Mouse (Mus musculus) telencephalon, adult 2 months (tissue): ENCODE measurements around the gene Bcl11b.

ENCODE experiments used
- DNase-seq: peaks from one replicate; pipeline ENCODE4 v3.0.0-alpha.2; 2011; ENCODE audit warnings: low read depth, low spot score

Bcl11b gene

DNA sequence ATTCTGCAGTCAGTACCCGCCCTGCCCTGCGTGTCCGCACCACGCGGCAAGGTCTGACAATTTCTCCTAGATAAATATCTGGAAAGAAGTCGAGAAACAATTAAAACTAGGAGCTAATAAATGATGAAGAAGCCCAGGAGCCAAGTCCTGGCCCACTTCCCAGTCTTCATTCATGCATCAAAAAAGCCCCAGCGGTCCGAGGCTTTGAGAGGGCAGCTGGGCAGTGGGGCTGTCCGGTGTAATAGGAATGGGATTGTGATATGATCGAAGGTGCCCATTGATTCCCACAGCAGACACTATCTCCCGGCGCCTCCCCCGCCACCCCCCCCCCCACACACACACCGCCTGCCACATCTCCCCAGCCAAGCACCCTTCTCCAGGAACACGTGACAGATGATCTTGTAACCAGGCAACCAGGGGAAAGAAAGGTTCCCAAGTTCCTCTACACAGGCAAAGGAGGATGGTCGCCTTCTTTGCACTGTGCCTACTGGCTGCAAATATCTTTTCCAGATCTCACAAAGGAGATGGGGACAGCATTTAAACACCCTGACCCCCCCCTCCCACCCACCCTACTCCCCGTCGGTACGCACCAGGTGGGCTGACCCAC lies 68.5 kb downstream of the Bcl11b start:
- DNase-seq = peak; percentile 64

DNA sequence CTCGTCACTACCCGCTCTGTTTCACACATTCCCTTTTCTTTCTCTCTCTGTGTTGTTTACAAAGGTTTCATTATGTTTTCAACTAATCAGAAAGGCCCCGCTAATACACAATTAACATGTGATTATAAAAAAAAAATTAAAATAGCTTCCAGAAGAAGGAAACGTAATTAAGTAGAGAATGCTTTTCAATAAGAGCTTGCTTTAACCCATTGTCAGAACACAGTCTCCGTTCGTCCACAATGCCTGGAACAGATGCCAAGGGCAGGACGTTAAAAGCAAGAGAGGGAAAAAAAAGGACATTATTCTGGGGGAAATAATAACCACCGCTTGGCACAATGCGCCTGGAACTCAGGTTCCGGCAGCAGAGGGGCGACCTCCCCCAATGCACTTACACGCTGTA lies 71.3 kb downstream of the Bcl11b start:
- DNase-seq = no peak

GRCm38 (mm10) chr12:107931476-107931875 lies 71.9 kb downstream of the Bcl11b start:
- DNase-seq = no peak

- DNase-seq = peak; percentile 68
Measured at GRCm38 (mm10) chr12:107930611-107931350, 72.6 kb downstream of the Bcl11b start.

GRCm38 (mm10) chr12:107928905-107929304 lies 74.5 kb downstream of the Bcl11b start:
- DNase-seq = no peak

DNA sequence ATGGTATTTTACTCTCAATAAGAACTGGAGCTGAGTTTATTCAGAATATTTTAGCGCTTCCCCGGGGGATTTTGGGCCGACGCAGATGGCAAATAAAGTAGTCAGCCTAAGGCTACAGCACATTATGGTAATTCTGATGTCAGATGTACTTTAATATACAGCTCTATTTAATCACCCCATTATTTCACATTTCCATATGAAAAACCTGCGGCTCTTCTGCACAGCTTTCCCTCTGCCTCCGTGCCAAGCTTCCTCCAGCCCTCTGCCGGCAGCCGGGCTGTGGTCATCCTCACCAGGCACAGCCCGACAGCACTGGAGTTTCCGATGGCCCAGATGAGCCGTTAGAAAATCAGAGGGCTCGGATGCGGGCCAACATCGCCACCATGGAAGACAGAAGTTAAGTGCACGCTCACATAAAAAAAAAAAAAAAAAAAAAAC lies 74.9 kb downstream of the Bcl11b start:
- DNase-seq = no peak

DNA sequence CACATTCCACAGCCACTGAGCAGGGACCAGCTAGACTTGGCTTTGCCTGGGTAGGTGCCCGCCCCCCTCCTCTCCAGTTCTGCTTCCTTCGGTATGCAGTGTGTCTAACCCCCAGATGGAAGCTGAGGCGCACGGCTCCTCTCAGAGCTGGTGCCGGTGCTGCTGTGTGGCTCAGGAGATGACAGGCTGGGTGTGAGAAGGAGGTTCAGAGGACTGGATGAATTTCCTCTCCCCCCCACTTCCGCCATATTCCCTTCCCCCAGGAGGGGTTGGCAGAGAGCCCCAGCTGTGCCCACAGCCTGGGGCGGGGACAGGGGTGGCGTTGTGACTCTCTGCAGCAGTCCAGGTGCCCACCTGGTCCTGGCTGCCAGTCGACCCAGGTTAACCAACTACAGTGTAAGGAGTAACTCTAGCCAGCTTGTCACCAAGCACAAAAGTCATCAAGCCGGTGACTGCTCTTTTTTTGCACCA lies 75.4 kb downstream of the Bcl11b start:
- no peak for DNase-seq

- no peak for DNase-seq
Measured at GRCm38 (mm10) chr12:107926074-107926855, 77.1 kb downstream of the Bcl11b start.

DNA sequence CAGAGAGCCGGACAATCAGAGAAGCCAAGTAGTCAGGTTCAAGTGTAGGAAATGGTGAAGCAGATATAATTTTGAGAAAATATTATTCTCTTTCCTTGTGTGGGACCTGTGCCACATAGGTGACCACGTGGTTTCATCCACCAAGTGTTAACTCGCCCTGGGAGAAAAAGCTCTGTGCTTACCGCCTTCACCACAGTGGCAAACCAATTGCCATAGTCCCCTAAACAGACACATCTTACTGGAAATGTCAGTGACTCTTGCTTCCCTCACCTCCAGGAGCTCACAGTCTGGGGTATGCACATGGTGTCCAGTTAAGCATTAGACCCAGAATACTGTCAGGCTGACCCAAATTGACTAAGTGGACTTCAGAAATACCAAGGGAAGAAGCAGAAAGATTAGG lies 78.7 kb downstream of the Bcl11b start:
- DNase-seq = no peak

- DNase-seq = no peak
Measured at GRCm38 (mm10) chr12:107923963-107924362, 79.4 kb downstream of the Bcl11b start.

DNA sequence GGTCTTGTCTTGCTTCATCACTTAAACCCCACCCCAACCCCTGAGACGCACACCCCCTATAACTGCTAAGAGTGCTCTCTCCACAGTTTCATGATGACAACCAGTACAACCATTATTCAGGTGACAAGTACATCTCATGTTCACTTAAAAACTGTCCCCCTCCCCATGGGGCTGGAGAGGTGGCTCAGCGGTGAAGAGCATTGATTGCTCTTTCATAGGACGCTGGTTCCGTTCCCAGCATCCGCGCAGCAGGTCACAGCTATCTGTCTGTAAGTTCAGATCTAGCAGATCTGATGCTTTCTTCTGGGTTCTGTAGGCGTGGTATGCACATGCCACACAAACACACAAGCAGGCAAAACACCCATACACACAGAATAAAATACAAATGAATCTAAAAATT lies 81.2 kb downstream of the Bcl11b start:
- no peak for DNase-seq

- DNase-seq = no peak
Measured at GRCm38 (mm10) chr12:107921566-107921965, 81.8 kb downstream of the Bcl11b start.

- DNase-seq = no peak
Measured at GRCm38 (mm10) chr12:107921154-107921553, 82.2 kb downstream of the Bcl11b start.

DNA sequence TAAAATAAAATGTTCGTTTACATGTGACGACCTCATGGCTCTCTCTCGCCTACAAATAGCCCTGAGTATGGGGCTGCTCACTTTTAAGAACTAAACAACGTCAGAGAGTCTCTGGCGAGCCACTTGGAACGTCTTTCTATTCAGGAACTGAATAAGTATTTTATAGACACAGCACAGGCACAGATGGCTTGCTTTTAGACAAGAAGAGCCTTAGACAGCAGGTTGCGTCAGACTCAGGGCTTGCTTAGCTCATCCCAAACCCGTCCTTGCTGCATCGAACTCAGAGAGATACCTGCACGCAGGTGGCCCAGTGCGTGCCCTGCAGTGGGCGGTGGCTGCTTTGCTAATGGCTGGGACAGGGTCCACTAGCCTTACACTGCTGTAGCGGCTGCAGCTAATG lies 82.7 kb downstream of the Bcl11b start:
- DNase-seq = peak; percentile 66

- DNase-seq = no peak
Measured at GRCm38 (mm10) chr12:107920076-107920475, 83.3 kb downstream of the Bcl11b start.

DNA sequence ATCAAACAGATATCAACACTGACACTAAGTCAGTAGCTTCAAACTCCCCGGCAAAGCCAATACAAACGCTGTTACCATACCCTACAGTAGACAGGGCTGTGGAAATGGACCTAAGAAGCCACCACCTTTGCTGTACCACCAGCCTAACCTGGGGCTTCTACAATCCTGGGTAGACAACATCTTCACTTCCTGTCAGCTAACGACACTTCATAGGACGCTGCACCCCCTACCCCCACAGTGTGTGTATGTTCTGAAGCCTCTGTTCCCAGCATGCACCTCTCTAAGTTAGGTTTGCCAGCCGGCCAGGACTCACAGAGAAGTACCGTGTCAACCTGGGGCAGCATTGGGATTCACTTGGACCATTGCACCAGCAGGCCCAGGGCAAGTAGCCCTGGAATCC lies 84.6 kb downstream of the Bcl11b start:
- DNase-seq = no peak

- no peak for DNase-seq
Measured at GRCm38 (mm10) chr12:107916008-107916407, 87.4 kb downstream of the Bcl11b start.

GRCm38 (mm10) chr12:107915396-107915795 lies 88.0 kb downstream of the Bcl11b start:
- DNase-seq = no peak

GRCm38 (mm10) chr12:107908826-107909225 lies 94.6 kb downstream of the Bcl11b start:
- no peak for DNase-seq

DNA sequence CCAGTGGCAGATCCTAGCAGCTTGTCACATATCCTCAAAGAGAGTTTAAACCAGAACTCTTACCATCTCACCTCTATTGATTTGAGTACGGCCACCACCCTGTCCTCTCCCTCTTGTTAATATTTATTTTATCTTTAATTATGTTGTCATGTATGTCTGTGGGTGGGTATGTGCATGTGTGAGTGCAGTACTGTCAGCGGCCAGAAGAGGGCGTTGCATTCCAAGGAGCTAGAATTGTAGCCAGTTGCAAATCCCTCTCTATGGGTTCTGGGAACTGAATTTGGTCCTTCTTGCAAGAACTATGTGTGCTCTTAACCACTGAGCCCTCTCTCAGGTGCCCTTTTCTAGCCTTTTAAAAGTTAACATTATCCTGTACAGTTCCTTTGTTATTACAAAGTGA lies 98.1 kb downstream of the Bcl11b start:
- DNase-seq = no peak

GRCm38 (mm10) chr12:107904457-107904856 lies 98.9 kb downstream of the Bcl11b start:
- no peak for DNase-seq

- no peak for DNase-seq
Measured at GRCm38 (mm10) chr12:107903949-107904348, 99.5 kb downstream of the Bcl11b start.
